Mouse (Mus musculus): ENCODE measurements around the gene Pdlim5. TPM values are rescaled to one million over a fixed set of nuclear protein-coding genes. Genes with fewer than 3 reads are reported as not detected.

Pdlim5 gene
- polyA plus RNA-seq, 1 experiment: 26.9 TPM

DNA sequence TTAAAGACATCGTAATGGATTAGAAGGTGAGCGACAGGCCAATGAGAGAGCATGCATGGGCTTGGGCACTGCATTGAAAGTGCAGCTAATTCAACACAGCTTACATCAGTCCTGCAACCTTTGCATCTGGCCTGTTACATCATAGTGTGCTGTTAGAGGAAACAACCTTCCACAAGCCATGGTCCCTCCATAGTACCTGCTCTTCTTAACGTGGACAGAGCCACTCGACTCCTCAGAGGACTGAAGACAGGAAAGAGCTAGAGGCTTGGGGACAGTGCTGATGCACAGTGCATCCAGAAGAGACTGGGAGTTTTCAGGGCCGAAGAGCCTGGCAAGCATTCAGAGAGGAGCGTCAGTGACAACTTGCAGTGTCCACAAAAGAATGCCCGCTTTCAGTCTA is 113.8 kb downstream of the Pdlim5 start:
- Histone ChIP-seq H3K4me1 (ENCODE audit: control insufficient read depth, insufficient read depth, insufficient read length, low read length) (peaks cover 6% of the 10 kb centered on the region; the same call in 1 of the 2 replicates), H3K27ac (replicated peaks; ENCODE audit: low read depth, low read length) (no peak overlapping the region), H3K4me3 (ENCODE audit: insufficient read depth, low read depth, low read length) (no peak overlapping the region)

DNA sequence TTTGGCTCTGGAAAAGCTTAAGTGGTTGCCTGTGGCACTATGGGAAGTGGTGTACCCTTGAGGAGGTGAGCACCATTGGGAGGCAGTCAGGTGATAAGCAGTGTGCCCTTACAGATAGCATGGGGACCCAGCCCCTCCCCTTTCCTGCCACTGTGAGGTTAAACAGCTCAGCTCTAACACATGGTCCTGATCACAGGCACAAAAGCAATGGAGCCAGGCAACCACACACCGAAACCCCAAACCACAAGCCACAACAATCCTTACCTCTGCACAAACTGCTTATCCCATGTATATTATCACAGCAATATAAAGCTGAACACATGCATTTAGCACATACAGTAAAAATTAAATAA is 114.4 kb downstream of the Pdlim5 start:
- peaks cover 6% of the 10 kb centered on the region; the same call in 1 of the 2 replicates for H3K4me1 ChIP-seq (ENCODE audit: control insufficient read depth, insufficient read depth, insufficient read length, low read length)

DNA sequence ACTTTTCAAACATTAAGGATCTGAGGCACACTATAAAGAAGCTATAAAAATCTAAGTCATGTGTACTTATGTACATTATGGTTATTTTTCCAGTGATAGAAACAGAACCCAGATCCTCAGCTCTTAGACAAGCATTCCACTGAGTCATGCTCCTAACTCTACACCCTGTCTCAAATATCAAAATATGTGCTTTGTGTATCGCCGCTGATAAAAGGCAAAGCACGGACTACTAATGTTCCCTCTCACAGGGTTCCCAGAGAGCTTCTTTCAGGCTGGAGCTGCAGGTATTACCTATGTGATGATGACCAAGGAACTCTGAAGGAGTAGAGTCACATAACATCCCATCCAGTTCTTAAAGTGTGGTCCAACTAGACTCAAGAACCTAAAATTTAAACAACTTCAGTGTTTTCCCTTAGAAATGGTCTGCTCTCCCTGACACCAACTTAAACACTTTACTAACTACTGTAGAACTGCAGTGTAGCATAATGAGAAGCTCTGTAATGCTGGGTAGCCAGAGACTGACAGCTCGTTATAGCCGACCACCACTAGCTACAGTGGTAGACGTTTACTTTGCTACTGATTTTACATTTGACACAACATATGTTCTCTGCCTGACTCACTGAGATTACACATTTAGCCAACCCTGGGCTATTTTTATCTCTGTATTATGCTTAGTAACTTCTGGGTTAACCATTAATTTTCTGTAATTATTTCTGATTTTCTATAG is 115.0 kb downstream of the Pdlim5 start:
- Histone ChIP-seq H3K4me3 (ENCODE audit: insufficient read depth, low read depth, low read length) (no peak overlapping the region), H3K4me1 (ENCODE audit: control insufficient read depth, insufficient read depth, insufficient read length, low read length) (peaks cover 6% of the 10 kb centered on the region; the same call in 1 of the 2 replicates), H3K27ac (replicated peaks; ENCODE audit: low read depth, low read length) (no peak overlapping the region)

More for the DNA sequence above, 114.4 kb downstream of the Pdlim5 start:
- Histone ChIP-seq H3K4me3 (ENCODE audit: insufficient read depth, low read depth, low read length) (no peak overlapping the region), H3K27ac (replicated peaks; ENCODE audit: low read depth, low read length) (no peak overlapping the region)

DNA sequence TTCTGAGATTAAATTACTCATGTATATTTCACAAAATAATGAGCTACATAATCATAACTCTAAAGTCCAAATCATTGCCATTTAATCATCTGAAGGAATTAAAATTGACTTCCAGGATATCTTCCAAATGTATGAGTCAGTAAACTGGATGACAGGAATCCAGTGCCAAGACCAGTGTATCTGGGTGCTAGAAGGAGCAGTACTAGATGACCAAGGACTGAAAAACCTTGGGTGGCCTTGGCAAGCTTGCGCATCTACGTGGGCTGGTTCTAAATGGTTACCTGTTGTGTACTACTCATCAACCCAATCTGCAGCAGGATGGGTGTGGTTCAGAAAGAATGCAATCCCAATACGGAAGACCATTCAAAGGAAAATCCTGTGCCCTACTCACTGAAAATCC is 116.5 kb downstream of the Pdlim5 start:
- H3K4me1 ChIP-seq (ENCODE audit: control insufficient read depth, insufficient read depth, insufficient read length, low read length): peaks cover 6% of the 10 kb centered on the region; the same call in 1 of the 2 replicates
- no peak overlapping the region for H3K27ac ChIP-seq (replicated peaks; ENCODE audit: low read depth, low read length)
- H3K4me3 ChIP-seq (ENCODE audit: insufficient read depth, low read depth, low read length): no peak overlapping the region

DNA sequence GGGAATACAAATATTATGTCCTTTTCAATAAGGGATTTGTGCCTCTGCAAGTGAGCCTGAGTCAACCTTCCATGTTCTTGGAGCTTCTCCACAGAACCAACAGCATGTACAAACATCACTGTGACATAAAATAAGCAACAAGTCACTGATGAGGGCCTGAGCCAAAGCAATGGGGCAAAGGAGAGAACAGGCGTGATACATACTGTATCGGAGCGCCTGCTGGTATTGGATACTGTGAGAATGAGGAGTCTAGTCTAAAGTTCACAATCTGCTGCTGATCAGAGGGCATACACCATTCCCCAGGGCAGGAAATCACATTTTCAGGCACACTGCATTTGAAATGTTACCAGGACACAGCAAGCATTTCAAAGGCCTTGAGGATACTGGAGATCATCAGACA is 119.0 kb downstream of the Pdlim5 start:
- Histone ChIP-seq H3K4me3 (ENCODE audit: insufficient read depth, low read depth, low read length) (no peak overlapping the region), H3K4me1 (ENCODE audit: control insufficient read depth, insufficient read depth, insufficient read length, low read length) (peaks cover 6% of the 10 kb centered on the region; the same call in 1 of the 2 replicates), H3K27ac (replicated peaks; ENCODE audit: low read depth, low read length) (no peak overlapping the region)

DNA sequence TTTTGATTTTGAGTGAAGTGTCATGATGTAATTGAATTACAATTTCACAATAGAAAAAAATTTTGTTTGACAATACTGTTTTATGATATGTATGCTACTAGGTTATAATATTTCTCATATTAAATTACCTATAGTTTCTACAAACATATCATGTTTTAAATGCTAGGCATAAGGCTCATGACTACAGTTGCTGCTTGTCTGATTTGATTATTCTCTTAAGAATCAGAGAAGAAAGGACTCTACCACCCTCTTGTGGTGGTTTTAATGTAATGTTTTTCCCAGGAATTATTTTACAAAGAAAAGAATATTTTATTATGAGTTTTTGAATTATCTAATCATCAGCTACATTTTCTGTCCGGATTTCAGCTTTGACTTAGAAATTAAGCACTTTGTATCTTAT is 120.5 kb downstream of the Pdlim5 start:
- peaks cover 6% of the 10 kb centered on the region; the same call in 1 of the 2 replicates for H3K4me1 ChIP-seq (ENCODE audit: control insufficient read depth, insufficient read depth, insufficient read length, low read length)
- H3K27ac ChIP-seq (replicated peaks; ENCODE audit: low read depth, low read length): no peak overlapping the region

DNA sequence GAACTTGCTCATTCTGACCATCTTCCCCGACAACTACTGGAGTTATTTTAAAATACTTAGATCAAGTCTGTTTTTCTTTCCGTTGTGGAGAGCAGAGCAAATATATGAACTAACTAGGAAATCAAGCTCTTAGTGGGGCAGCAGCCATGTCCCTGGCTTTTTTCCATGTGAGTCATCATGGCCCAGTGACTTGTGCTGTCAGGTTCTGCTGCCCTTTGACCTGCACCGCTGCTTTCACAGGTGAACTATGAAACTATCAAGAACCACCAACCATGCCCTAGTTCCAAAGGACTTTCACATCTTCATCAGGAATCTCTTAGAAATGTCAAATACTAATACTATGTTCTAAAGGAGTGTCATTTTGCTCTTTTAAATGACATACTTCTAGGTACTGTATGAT is 121.0 kb downstream of the Pdlim5 start:
- Histone ChIP-seq H3K4me1 (ENCODE audit: control insufficient read depth, insufficient read depth, insufficient read length, low read length) (peaks cover 5% of the 10 kb centered on the region; the same call in 1 of the 2 replicates), H3K4me3 (ENCODE audit: insufficient read depth, low read depth, low read length) (no peak overlapping the region), H3K27ac (replicated peaks; ENCODE audit: low read depth, low read length) (no peak overlapping the region)

More for the DNA sequence above, 120.5 kb downstream of the Pdlim5 start:
- H3K4me3 ChIP-seq (ENCODE audit: insufficient read depth, low read depth, low read length): no peak overlapping the region

DNA sequence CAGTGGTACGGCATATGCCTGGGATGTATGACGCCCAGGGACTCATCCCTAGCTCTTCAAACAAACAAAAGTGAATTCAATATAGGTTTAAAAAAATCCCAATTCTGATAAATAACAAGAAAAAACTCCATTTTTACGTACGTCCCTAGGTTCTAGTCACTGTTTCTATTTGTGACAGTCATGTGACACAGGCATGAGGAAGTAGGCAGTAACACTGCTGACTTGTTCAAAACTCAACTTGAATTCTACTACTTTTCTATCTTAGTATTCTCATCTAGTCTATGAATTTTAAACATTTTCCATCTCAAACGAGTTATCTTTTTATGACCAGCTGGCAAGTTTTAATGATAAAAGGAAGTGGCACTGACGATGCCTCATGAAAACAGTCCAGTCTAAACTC is 122.2 kb downstream of the Pdlim5 start:
- H3K4me1 ChIP-seq (ENCODE audit: control insufficient read depth, insufficient read depth, insufficient read length, low read length): no peaks in the 10 kb centered on the region
- H3K27ac ChIP-seq (replicated peaks; ENCODE audit: low read depth, low read length): no peak overlapping the region; the same call in 1 of the 2 replicates
- H3K4me3 ChIP-seq (ENCODE audit: insufficient read depth, low read depth, low read length): no peak overlapping the region

DNA sequence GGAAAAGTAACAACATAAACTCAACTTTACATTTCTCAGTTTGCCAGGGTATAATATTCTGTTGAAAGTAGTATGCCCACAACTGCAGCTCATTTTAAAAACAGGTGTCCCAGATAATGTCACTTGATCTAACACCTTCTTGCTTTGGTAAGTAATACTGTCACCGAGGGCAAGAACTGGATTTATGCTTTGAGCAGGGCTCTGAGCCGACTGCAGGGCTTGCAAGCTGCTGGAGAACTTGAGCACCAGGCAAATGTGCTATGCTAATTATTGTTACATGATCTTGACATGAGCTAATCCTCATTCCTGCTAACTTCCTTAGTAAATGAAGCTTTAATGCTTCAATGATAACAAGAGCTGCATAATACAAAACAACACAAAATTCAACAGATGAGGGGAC is 139.1 kb downstream of the Pdlim5 start:
- no peak overlapping the region for H3K4me3 ChIP-seq (ENCODE audit: insufficient read depth, low read depth, low read length)
- no peak overlapping the region for H3K27ac ChIP-seq (replicated peaks; ENCODE audit: low read depth, low read length)
- no peaks in the 10 kb centered on the region for H3K4me1 ChIP-seq (ENCODE audit: control insufficient read depth, insufficient read depth, insufficient read length, low read length)

DNA sequence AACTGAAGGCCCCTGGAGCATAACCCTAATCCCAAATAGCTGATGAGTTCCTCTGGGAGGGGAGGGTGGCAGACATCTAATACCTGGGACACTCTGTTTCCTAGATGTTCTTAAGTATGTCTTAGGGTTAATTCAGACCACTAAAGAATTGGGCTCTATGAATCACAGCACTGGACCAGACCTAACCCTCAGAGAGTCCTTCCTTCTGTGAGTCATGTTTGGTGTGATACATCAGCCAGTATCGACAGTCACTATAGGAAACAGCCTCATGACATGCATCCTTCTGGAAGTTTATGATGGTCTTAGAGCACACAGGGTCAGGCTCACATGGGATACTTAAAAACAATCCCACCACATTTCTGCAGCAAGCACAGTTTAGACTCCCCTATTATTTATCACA is 143.4 kb downstream of the Pdlim5 start:
- H3K4me3 ChIP-seq (ENCODE audit: insufficient read depth, low read depth, low read length): no peak overlapping the region
- H3K27ac ChIP-seq (replicated peaks; ENCODE audit: low read depth, low read length): no peak overlapping the region
- no peaks in the 10 kb centered on the region for H3K4me1 ChIP-seq (ENCODE audit: control insufficient read depth, insufficient read depth, insufficient read length, low read length)

DNA sequence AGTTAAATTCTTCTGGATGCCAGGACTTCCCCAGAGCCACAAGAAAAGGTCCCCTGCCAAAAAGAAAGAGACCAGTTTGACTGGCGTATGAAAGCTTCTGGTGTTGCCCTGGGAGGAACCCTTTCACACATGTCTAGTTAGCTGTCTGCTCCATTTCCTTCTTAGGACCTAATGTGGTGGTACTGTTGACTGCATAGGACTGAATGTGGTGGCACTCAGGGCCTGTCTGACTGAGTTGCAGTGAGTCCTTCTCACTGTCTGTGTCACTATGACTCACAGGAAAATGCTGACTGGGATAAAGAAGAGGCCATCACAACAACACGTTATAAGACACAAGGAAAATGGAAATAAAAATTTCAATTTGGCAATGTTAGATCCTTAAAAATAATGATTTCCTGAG is 146.0 kb downstream of the Pdlim5 start:
- H3K4me1 ChIP-seq (ENCODE audit: control insufficient read depth, insufficient read depth, insufficient read length, low read length): no peaks in the 10 kb centered on the region
- H3K4me3 ChIP-seq (ENCODE audit: insufficient read depth, low read depth, low read length): no peak overlapping the region
- no peak overlapping the region for H3K27ac ChIP-seq (replicated peaks; ENCODE audit: low read depth, low read length)

DNA sequence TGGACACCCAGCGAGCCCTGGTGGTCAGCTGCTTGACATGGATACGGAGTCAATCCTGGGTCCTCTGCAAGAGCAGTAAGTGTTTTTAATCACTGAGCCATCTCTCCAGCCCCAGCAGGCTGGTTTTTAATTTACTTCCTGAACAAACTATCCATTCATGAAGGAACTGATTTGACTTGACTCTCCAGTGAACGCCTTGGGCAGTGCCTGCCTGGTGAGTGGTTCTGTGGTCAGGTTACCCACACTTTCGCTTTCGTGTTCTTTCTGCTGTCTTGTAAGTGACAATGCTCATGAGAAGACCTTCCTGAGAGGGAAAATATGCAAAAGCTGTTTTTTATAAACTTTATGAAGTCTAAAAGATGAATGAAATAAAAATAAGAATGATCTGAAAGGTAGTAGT is 152.2 kb downstream of the Pdlim5 start:
- Histone ChIP-seq H3K4me1 (ENCODE audit: control insufficient read depth, insufficient read depth, insufficient read length, low read length) (no peaks in the 10 kb centered on the region), H3K27ac (replicated peaks; ENCODE audit: low read depth, low read length) (no peak overlapping the region), H3K4me3 (ENCODE audit: insufficient read depth, low read depth, low read length) (no peak overlapping the region)

DNA sequence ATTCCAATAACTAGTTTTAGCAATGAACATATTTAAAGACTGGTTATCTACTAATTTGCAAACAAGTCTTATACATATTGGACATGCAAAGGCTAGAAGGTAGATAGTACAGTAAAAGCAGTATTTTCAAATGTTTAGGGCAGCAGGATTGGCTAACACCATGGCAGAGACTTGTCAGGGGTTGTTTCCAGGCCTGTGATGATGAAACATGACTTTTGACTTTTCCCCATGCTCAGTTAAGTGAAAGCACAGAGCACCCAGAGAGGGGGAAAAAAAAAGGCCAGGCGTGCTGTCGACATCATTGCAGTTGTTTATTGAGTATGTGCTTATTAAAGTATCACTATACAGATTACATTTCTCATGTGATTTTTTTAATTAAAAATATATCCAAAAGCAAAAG is 156.2 kb downstream of the Pdlim5 start:
- Histone ChIP-seq H3K27ac (replicated peaks; ENCODE audit: low read depth, low read length) (no peak overlapping the region), H3K4me3 (ENCODE audit: insufficient read depth, low read depth, low read length) (no peak overlapping the region), H3K4me1 (ENCODE audit: control insufficient read depth, insufficient read depth, insufficient read length, low read length) (no peaks in the 10 kb centered on the region)

DNA sequence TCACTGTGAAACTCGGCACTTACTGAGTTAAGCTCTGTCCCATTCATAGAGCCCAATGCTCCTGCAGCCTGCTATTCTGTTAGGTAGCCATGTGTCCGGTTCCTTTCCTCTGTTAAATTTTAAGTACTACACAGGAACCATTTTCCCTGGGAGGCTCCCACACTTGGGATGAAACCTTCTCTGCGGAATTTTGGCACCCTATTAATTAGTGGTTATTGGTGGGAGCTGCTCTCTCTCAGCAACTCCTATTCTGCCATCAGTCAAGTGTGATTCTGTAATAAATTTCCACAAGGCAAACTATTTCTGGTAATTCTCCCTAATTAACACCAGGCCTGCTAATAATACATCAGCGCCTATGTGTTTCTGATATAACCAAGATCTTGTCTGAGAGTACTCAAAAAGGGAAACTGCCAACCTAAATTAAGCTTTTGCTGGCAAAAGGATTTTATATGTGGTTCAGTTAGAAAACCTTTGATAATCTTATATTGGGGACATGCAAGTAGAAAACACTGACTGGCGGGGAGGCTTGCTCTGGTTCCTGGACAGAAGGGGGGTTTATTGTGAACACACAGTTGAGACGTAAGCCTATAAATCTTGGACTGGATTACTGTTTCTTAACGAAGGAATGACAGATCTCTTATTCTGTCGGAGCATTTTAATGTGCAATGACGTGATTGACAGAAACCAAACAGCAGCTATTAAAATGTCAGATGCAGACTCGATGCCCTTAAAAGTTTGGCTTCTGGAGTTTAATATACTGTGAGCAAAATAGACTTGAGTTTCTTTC is 157.0 kb downstream of the Pdlim5 start:
- Histone ChIP-seq H3K27ac (replicated peaks; ENCODE audit: low read depth, low read length) (no peak overlapping the region), H3K4me3 (ENCODE audit: insufficient read depth, low read depth, low read length) (no peak overlapping the region), H3K4me1 (ENCODE audit: control insufficient read depth, insufficient read depth, insufficient read length, low read length) (no peaks in the 10 kb centered on the region)

DNA sequence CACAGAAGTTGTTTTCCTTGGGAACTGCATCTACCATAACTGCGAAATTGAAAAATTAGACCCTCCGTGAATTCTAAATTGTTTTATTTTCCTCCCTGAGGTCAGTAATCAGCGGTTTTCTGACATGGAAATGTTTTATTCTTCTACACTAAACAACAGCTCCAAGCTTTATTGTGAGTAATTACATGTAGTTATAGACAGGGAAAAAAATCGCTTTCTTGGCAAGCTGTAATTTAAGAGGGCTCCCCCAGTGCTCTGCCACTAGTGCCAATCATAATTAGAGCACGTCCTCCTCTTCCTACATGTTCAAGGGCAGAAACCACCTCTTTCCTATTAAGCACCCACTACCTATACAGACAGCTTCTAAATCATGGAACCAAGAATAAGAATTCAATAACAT is 157.9 kb downstream of the Pdlim5 start:
- H3K4me3 ChIP-seq (ENCODE audit: insufficient read depth, low read depth, low read length): no peak overlapping the region
- H3K27ac ChIP-seq (replicated peaks; ENCODE audit: low read depth, low read length): no peak overlapping the region
- no peaks in the 10 kb centered on the region for H3K4me1 ChIP-seq (ENCODE audit: control insufficient read depth, insufficient read depth, insufficient read length, low read length)

Data from brown adipose tissue, adult 24 weeks (tissue).